Mouse (Mus musculus): ENCODE results near the gene Ubr1. TPM values are rescaled to one million over a fixed set of nuclear protein-coding genes. Genes with fewer than 3 reads are reported as not detected.

Gene Ubr1
- 23.2 and 28.7 TPM in 2 replicates for polyA plus RNA-seq (2016; fragmentation: Nextera tagmentation; extraction: Ambion mirVana)

- under 1% methylated on average over 39 of the region's 39 CpGs for WGBS
- peak; percentile 92 for DNase-seq (ENCODE audit: low spot score)
- Histone ChIP-seq H3K4me3 (peak within 1 kb of the TSS; percentile 88), H3K27ac (replicated peaks) (peak within 1 kb of the TSS; percentile 95), H3K36me3 (peaks cover 5% of the 10 kb centered on the region; the same call in 1 of the 2 replicates), H3K9me3 (replicated peaks) (no peaks in the 10 kb centered on the region), H3K27me3 (ENCODE audit: low read depth, poor library complexity, severe bottlenecking) (peaks cover 5% of the 10 kb centered on the region; the same call in 1 of the 2 replicates), H3K4me1 (peaks cover 29% of the 10 kb centered on the region)
Observed at GRCm38 (mm10) chr2:120970559-120971080, at the start of gene Ubr1. Gene Ubr1 (minus strand): TSS chr2:120970715.

- DNase-seq (ENCODE audit: low spot score): no peak
- Histone ChIP-seq H3K27me3 (ENCODE audit: low read depth, poor library complexity, severe bottlenecking) (no peaks in the 10 kb centered on the region), H3K4me3 (no peak overlapping the region), H3K4me1 (no peaks in the 10 kb centered on the region), H3K27ac (replicated peaks) (no peak overlapping the region), H3K36me3 (peaks cover 45% of the 10 kb centered on the region), H3K9me3 (replicated peaks) (0 out of 2 replicates have a peak, but pooled peaks cover 5% of the 10 kb centered on the region)
- 97% methylated on average over 1 of the region's 1 CpGs for WGBS
Observed at GRCm38 (mm10) chr2:121017151-121017550, 46.6 kb upstream of the Ubr1 start.

GRCm38 (mm10) chr2:121016226-121016625 is 45.7 kb upstream of the Ubr1 start:
- Histone ChIP-seq H3K4me1 (no peaks in the 10 kb centered on the region), H3K9me3 (replicated peaks) (0 out of 2 replicates have a peak, but pooled peaks cover 5% of the 10 kb centered on the region), H3K27me3 (ENCODE audit: low read depth, poor library complexity, severe bottlenecking) (no peaks in the 10 kb centered on the region), H3K27ac (replicated peaks) (no peak overlapping the region), H3K36me3 (peaks cover 53% of the 10 kb centered on the region), H3K4me3 (no peak overlapping the region)
- 89% methylated on average over 9 of the region's 9 CpGs for WGBS
- no peak for DNase-seq (ENCODE audit: low spot score)

DNA sequence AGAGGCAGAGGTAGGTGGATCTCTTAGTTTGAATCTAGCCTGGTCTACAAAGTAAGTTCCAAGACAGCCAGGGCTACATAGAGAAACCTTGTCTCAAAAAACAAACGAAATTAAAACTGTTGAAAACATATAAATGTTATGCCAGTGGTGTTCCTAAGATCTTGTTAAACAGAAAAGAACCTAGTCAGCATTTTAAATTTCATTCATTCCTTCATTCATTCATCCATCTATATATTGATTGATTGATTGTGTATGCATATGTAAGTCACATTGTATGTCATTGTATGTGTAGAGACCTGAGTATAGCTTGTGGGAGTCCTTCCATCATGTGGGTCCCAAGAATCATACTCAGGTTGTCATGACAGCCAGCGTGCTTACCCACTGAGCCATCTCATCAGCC is 45.0 kb upstream of the Ubr1 start:
- Histone ChIP-seq H3K4me3 (no peak overlapping the region), H3K36me3 (peaks cover 54% of the 10 kb centered on the region), H3K4me1 (no peaks in the 10 kb centered on the region), H3K9me3 (replicated peaks) (0 out of 2 replicates have a peak, but pooled peaks cover 5% of the 10 kb centered on the region), H3K27me3 (ENCODE audit: low read depth, poor library complexity, severe bottlenecking) (no peaks in the 10 kb centered on the region), H3K27ac (replicated peaks) (no peak overlapping the region)
- WGBS: 80% methylated on average over 2 of the region's 2 CpGs
- DNase-seq (ENCODE audit: low spot score): no peak

- Histone ChIP-seq H3K9me3 (replicated peaks) (0 out of 2 replicates have a peak, but pooled peaks cover 2% of the 10 kb centered on the region), H3K4me3 (no peak overlapping the region), H3K36me3 (peaks cover 46% of the 10 kb centered on the region), H3K4me1 (peaks cover 15% of the 10 kb centered on the region), H3K27ac (replicated peaks) (no peak overlapping the region), H3K27me3 (ENCODE audit: low read depth, poor library complexity, severe bottlenecking) (no peaks in the 10 kb centered on the region)
- DNase-seq (ENCODE audit: low spot score): no peak
- 88% methylated on average over 9 of the region's 9 CpGs for WGBS
Observed at GRCm38 (mm10) chr2:121012676-121013075, 42.2 kb upstream of the Ubr1 start.

DNA sequence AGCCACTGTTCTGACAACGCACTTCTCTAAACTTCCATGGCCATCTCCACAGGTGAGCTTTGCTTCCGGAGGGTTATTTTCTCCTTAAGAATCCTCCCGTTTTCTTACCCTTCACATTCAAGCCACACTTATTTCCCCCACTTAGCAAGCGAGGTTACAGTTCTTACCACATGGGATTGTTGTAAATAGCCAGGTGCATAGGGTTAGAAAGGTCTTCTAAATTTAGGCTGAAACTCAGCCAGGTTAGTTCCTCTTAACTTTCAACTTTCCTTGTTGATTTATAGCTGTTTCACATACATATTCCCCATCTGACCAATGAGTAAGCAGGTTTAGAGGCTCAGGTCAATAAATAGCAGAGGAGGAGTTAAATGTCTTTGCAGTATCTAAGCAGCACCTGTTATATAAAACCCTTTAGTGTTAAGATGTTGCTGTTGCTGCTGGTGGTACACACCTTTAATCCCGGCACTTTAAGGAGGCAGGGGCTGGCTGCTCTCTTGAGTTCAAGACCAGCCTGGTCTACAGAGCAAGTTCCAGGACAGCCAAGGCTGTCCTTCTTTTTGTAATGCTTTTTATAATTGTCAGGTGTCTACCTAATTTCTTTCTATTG is 38.7 kb upstream of the Ubr1 start:
- Histone ChIP-seq H3K4me3 (peak overlapping the region; percentile 86), H3K4me1 (peaks cover 15% of the 10 kb centered on the region), H3K27ac (replicated peaks) (no peak overlapping the region), H3K27me3 (ENCODE audit: low read depth, poor library complexity, severe bottlenecking) (no peaks in the 10 kb centered on the region), H3K36me3 (peaks cover 25% of the 10 kb centered on the region), H3K9me3 (replicated peaks) (no peaks in the 10 kb centered on the region)
- DNase-seq (ENCODE audit: low spot score): no peak
- 29% methylated on average over 5 of the region's 5 CpGs for WGBS

DNA sequence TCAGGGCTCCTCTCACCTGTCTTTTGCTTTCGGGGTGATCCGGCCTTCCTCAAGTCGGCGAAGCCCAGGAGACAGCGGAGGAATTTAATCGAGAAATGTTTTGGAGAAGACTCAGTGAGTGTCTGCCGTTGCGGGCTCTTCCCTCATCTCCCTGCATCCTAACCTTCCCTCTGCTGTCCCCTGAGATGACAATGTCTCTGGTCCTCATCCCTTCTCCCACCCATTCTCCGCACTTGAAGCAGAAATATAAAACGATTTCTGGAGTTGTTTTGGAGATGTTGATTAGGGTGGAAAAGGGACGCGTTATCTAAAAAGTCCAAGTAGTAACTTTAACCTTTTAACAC is 38.1 kb upstream of the Ubr1 start:
- Histone ChIP-seq H3K36me3 (peaks cover 23% of the 10 kb centered on the region), H3K9me3 (replicated peaks) (no peaks in the 10 kb centered on the region), H3K27me3 (ENCODE audit: low read depth, poor library complexity, severe bottlenecking) (no peaks in the 10 kb centered on the region), H3K27ac (replicated peaks) (peak overlapping the region; percentile 80), H3K4me3 (peak overlapping the region; percentile 86), H3K4me1 (peaks cover 15% of the 10 kb centered on the region)
- no peak for DNase-seq (ENCODE audit: low spot score)
- WGBS: 1% methylated on average over 12 of the region's 12 CpGs

- no peaks in the 10 kb centered on the region for H3K9me3 ChIP-seq (replicated peaks)
- peak; percentile 92 for DNase-seq (ENCODE audit: low spot score)
- peak within 1 kb of the TSS; percentile 86 for H3K4me3 ChIP-seq
- H3K4me1 ChIP-seq: peaks cover 15% of the 10 kb centered on the region
- peak within 1 kb of the TSS; percentile 80 for H3K27ac ChIP-seq (replicated peaks)
- WGBS: 2% methylated on average over 34 of the region's 34 CpGs
- H3K27me3 ChIP-seq (ENCODE audit: low read depth, poor library complexity, severe bottlenecking): no peaks in the 10 kb centered on the region
- peaks cover 19% of the 10 kb centered on the region for H3K36me3 ChIP-seq
Observed at GRCm38 (mm10) chr2:121007925-121008663, 37.6 kb upstream of the Ubr1 start, which contains the start of gene Ccndbp1. Gene Ccndbp1 (plus strand): TSS chr2:121008403.

- no peak overlapping the region for H3K27ac ChIP-seq (replicated peaks)
- WGBS: 90% methylated on average over 1 of the region's 1 CpGs
- peaks cover 7% of the 10 kb centered on the region for H3K36me3 ChIP-seq
- no peak for DNase-seq (ENCODE audit: low spot score)
- H3K4me3 ChIP-seq: no peak overlapping the region
- peaks cover 15% of the 10 kb centered on the region for H3K4me1 ChIP-seq
- H3K27me3 ChIP-seq (ENCODE audit: low read depth, poor library complexity, severe bottlenecking): no peaks in the 10 kb centered on the region
- H3K9me3 ChIP-seq (replicated peaks): no peaks in the 10 kb centered on the region
Observed at GRCm38 (mm10) chr2:121006986-121007385, 36.5 kb upstream of the Ubr1 start.

GRCm38 (mm10) chr2:121004018-121004811 is 33.7 kb upstream of the Ubr1 start:
- no peaks in the 10 kb centered on the region for H3K9me3 ChIP-seq (replicated peaks)
- H3K27me3 ChIP-seq (ENCODE audit: low read depth, poor library complexity, severe bottlenecking): no peaks in the 10 kb centered on the region
- WGBS: 85% methylated on average over 7 of the region's 7 CpGs
- no peak for DNase-seq (ENCODE audit: low spot score)
- no peaks in the 10 kb centered on the region for H3K36me3 ChIP-seq
- H3K4me3 ChIP-seq: no peak overlapping the region
- H3K4me1 ChIP-seq: peaks cover 11% of the 10 kb centered on the region
- H3K27ac ChIP-seq (replicated peaks): no peak overlapping the region

DNA sequence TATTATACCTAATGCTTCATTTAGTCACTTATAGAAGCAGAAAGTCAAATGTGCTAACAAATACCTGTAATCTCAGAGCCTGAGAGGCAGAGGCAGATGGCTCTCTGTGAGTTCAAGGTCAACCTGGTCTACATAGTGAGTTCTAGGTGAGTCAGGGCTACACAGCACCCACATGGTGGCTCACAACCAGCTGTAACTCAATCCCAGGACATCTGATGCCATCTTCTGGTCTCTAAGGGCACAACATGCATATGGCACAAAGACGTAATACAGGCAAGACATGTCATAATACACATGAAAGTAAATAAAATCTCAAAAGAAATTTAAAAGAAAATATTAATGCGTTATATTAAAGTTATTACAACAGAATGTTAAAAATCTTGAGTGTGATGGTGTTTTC is 33.1 kb upstream of the Ubr1 start:
- WGBS: 74% methylated on average over 2 of the region's 2 CpGs
- no peak for DNase-seq (ENCODE audit: low spot score)
- Histone ChIP-seq H3K4me1 (peaks cover 5% of the 10 kb centered on the region; the same call in 1 of the 2 replicates), H3K9me3 (replicated peaks) (no peaks in the 10 kb centered on the region), H3K27ac (replicated peaks) (no peak overlapping the region), H3K4me3 (no peak overlapping the region), H3K36me3 (no peaks in the 10 kb centered on the region), H3K27me3 (ENCODE audit: low read depth, poor library complexity, severe bottlenecking) (no peaks in the 10 kb centered on the region)

GRCm38 (mm10) chr2:120998863-120999262 is 28.3 kb upstream of the Ubr1 start:
- Histone ChIP-seq H3K4me3 (no peak overlapping the region), H3K9me3 (replicated peaks) (no peaks in the 10 kb centered on the region), H3K27ac (replicated peaks) (no peak overlapping the region), H3K4me1 (no peaks in the 10 kb centered on the region), H3K36me3 (no peaks in the 10 kb centered on the region), H3K27me3 (ENCODE audit: low read depth, poor library complexity, severe bottlenecking) (no peaks in the 10 kb centered on the region)
- WGBS: 92% methylated on average over 8 of the region's 8 CpGs
- no peak for DNase-seq (ENCODE audit: low spot score)
